Mouse (Mus musculus) kidney, adult 2 months (tissue): ENCODE measurements around the gene Adra1d. TPM values are rescaled to one million over a fixed set of nuclear protein-coding genes. Genes with fewer than 3 reads are reported as not detected.
A peak's percentile ranks its signal among the peaks of the same experiment; 100 is the strongest.

ENCODE experiments used
- DNase-seq: peaks from one replicate; pipeline ENCODE4 v3.0.0; 2021
- H3K27ac ChIP-seq: fragments of 200-500 bp; 2 replicates; pipeline ENCODE4 v1.5.1; 2012; ENCODE audit warnings: low read depth, low read length, control low read depth, inconsistent platforms; ENCODE audit not compliant: insufficient read depth
- H3K27me3 ChIP-seq: fragments of 200-500 bp; replicated peaks from 2 replicates; pipeline ENCODE4 v1.6.1; 2012; ENCODE audit warnings: mild to moderate bottlenecking, moderate library complexity, low read length, inconsistent platforms; ENCODE audit not compliant: control insufficient read depth, insufficient read depth
- H3K36me3 ChIP-seq: fragments of 200-500 bp; 2 replicates; pipeline ENCODE4 v1.6.1; 2012; ENCODE audit warnings: mild to moderate bottlenecking, moderate library complexity, low read length, inconsistent platforms; ENCODE audit not compliant: control insufficient read depth, insufficient read depth
- H3K4me1 ChIP-seq: fragments of 200-500 bp; 2 replicates; pipeline ENCODE4 v1.6.1; 2011; ENCODE audit warnings: low read length; ENCODE audit not compliant: control insufficient read depth, insufficient read depth
- H3K4me3 ChIP-seq: fragments of 200-500 bp; 2 replicates; pipeline ENCODE4 v1.5.1; 2011; ENCODE audit warnings: mild to moderate bottlenecking, low read depth, low read length, control low read depth; ENCODE audit not compliant: insufficient read depth
- CTCF ChIP-seq: fragments of 200-500 bp; conservative IDR thresholded peaks from 2 replicates; pipeline ENCODE4 v1.5.1; 2011; ENCODE audit warnings: low read depth, mild to moderate bottlenecking, control low read depth, low read length, moderate library complexity, mixed read lengths; ENCODE audit not compliant: insufficient read depth, insufficient read length
- POLR2A ChIP-seq: fragments of 200-500 bp; IDR thresholded peaks from one replicate; pipeline ENCODE4 v1.6.1; 2011; ENCODE audit warnings: low read depth, low read length, control low read depth
- WGBS: fragments of 180-500 bp; shearing (Covaris S2); methylation state at CpG from one replicate; pipeline ENCODE4 v1.1.7; 2018; 5-methylcytosine and 5-hydroxymethylcytosine counted together
- polyA plus RNA-seq: library from polyadenylated mRNA; depleted of rRNA; stranded (reverse); fragments of >200 nt; gene quantifications from 2 replicates; pipeline ENCODE4 v1.2.3, GENCODE M21; 2012

Gene Adra1d
- polyA plus RNA-seq, 1 experiment: 2.7 TPM

DNA sequence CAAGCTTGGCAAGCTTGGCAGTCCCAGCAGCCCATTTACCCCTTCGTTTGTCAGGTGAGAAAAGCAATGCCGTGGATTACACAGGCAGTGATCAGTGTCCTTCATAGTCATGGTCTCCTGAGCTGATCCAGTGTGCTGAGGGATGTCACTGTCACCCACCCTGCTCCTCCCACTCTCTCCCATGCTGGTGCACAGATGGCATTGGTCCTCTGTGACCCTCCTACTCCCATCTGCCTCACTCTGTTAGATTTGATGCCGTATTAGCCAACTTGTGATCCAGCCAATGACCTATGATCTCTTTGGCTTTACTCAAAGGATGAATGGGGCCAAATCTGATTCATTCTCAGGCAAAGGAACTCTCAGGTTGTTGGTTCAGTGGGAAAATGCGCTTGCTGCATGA lies 20.4 kb downstream of the Adra1d start:
- Histone ChIP-seq H3K27me3 (peaks cover 3% of the 10 kb centered on the region; the same call in 1 of the 2 replicates), H3K4me3 (no peak overlapping the region), H3K4me1 (0 out of 2 replicates have a peak, but pooled peaks cover 2% of the 10 kb centered on the region), H3K36me3 (no peaks in the 10 kb centered on the region), H3K27ac (no peak overlapping the region)
- no peak for TF ChIP-seq CTCF
- TF ChIP-seq POLR2A: no peak
- WGBS: 79% methylated on average over 4 of the region's 4 CpGs
- no peak for DNase-seq

DNA sequence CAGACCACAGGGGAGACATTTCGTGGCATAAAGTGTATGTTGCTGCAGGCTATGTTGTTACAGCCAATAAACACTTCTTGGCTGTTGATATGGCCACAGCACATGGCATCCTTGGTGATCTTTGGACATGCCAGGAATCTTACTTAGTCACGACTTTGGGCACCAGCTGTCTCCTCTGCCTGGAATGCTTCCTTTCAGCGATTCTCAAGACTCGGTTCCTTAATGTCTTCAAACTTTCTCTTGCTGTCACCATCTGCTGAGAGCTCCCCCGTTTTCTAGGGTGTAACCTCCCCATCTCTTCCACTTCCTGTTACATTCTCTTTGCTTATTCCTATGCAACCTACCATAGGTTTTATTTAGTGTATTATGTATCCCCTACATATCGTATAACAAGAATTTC lies 22.3 kb downstream of the Adra1d start:
- TF ChIP-seq POLR2A: no peak
- no peak for TF ChIP-seq CTCF
- DNase-seq: no peak
- WGBS: 86% methylated on average over 6 of the region's 6 CpGs
- Histone ChIP-seq H3K27ac (no peak overlapping the region), H3K4me1 (no peaks in the 10 kb centered on the region), H3K27me3 (no peaks in the 10 kb centered on the region), H3K4me3 (no peak overlapping the region), H3K36me3 (no peaks in the 10 kb centered on the region)

- H3K27me3 ChIP-seq: no peaks in the 10 kb centered on the region
- 29% methylated on average over 7 of the region's 7 CpGs for WGBS
- TF ChIP-seq POLR2A (no peak), CTCF (no peak)
- no peaks in the 10 kb centered on the region for H3K36me3 ChIP-seq
- H3K4me3 ChIP-seq: no peak overlapping the region
- H3K4me1 ChIP-seq: no peaks in the 10 kb centered on the region
- DNase-seq: peak; percentile 47
- H3K27ac ChIP-seq: no peak overlapping the region
Measured at GRCm38 (mm10) chr2:131538341-131538740, 23.7 kb downstream of the Adra1d start.

DNA sequence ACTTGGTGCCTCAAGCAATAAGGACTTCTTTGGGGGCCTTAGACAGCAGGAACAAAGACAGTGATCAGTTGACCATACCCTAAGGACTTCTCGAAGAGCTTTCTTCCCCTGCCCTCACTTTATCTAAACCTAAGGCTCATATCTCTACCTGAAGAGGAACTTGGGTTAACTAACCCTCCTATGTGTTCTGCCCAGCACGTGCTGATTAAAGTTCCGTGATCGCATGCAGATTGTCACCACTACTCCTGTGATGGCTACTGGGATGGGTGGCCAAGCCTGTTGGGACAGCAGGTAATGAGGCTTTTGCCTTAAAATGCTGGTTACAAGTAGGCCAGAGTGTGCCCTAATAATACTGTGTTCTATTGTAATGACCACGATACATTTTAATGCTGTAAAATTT lies 26.9 kb downstream of the Adra1d start:
- no peak overlapping the region for H3K4me3 ChIP-seq
- no peaks in the 10 kb centered on the region for H3K4me1 ChIP-seq
- no peak overlapping the region for H3K27ac ChIP-seq
- no peak for TF ChIP-seq POLR2A
- TF ChIP-seq CTCF: no peak
- no peak for DNase-seq
- 94% methylated on average over 5 of the region's 5 CpGs for WGBS
- no peaks in the 10 kb centered on the region for H3K27me3 ChIP-seq
- no peaks in the 10 kb centered on the region for H3K36me3 ChIP-seq

DNA sequence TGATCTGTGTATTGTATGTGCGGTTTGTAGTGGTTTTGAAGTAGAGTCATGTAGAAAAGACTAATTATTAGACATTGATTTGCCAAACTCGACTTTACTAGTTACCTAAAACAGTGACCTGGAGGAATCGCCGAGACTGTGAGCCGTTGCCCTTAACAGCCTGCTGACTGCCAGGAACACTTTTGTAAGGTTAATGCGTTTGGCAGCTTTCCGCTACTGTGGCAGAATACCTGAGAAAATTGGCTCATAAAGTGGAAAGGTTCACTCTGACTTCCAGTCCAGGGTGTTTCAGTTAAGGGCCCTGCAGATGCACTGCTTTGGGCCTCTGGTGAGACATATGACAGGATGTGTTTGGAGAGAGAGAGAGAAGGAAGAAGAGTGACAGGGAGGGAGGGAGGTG lies 30.8 kb downstream of the Adra1d start:
- H3K4me3 ChIP-seq: no peak overlapping the region
- TF ChIP-seq CTCF (no peak), POLR2A (no peak)
- 80% methylated on average over 7 of the region's 7 CpGs for WGBS
- DNase-seq: peak; percentile 72
- no peaks in the 10 kb centered on the region for H3K4me1 ChIP-seq
- H3K27ac ChIP-seq: no peak overlapping the region
- H3K27me3 ChIP-seq: no peaks in the 10 kb centered on the region
- no peaks in the 10 kb centered on the region for H3K36me3 ChIP-seq

- peak; percentile 72 for TF ChIP-seq CTCF
- TF ChIP-seq POLR2A: no peak
- no peaks in the 10 kb centered on the region for H3K27me3 ChIP-seq
- no peak overlapping the region for H3K27ac ChIP-seq
- 29% methylated on average over 9 of the region's 9 CpGs for WGBS
- peak; percentile 47 for DNase-seq
- no peak overlapping the region for H3K4me3 ChIP-seq
- H3K36me3 ChIP-seq: no peaks in the 10 kb centered on the region
- H3K4me1 ChIP-seq: no peaks in the 10 kb centered on the region
Measured at GRCm38 (mm10) chr2:131530623-131531008, 31.5 kb downstream of the Adra1d start.

- Histone ChIP-seq H3K36me3 (no peaks in the 10 kb centered on the region), H3K4me1 (no peaks in the 10 kb centered on the region), H3K4me3 (no peak overlapping the region), H3K27me3 (no peaks in the 10 kb centered on the region), H3K27ac (no peak overlapping the region)
- WGBS: 31% methylated on average over 11 of the region's 11 CpGs
- peak; percentile 74 for DNase-seq
- TF ChIP-seq CTCF (peak; percentile 88), POLR2A (no peak)
Measured at GRCm38 (mm10) chr2:131529898-131530622, 32.0 kb downstream of the Adra1d start.

DNA sequence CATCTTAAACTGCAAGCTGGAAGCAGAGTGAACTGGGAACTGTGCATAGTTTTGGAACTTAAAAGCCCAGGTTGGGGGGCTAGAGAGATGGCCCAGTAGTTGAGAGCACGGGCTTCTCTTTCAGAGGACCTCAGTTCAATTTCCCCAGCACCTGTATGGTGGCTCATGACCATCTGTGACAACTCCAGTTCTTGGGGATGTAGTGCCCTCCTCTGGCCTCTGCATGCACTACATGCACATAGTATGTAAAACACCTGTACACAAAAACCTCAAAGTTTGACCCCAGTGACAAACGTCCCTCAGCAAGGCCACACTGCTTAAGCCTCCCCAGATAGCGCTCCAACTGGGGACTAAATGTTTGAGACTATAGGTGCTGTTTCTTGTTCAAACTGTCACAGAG lies 35.0 kb downstream of the Adra1d start:
- TF ChIP-seq CTCF (peak; percentile 68), POLR2A (no peak)
- Histone ChIP-seq H3K27me3 (no peaks in the 10 kb centered on the region), H3K36me3 (no peaks in the 10 kb centered on the region), H3K4me1 (no peaks in the 10 kb centered on the region), H3K27ac (no peak overlapping the region), H3K4me3 (no peak overlapping the region)
- DNase-seq: no peak
- 55% methylated on average over 3 of the region's 3 CpGs for WGBS
